Mouse (Mus musculus): ENCODE results near the gene Bnc2. TPM values are rescaled to one million over a fixed set of nuclear protein-coding genes. Genes with fewer than 3 reads are reported as not detected.

Gene Bnc2
- polyA plus RNA-seq, 1 experiment from 2014 or later = 22.2 TPM

DNA sequence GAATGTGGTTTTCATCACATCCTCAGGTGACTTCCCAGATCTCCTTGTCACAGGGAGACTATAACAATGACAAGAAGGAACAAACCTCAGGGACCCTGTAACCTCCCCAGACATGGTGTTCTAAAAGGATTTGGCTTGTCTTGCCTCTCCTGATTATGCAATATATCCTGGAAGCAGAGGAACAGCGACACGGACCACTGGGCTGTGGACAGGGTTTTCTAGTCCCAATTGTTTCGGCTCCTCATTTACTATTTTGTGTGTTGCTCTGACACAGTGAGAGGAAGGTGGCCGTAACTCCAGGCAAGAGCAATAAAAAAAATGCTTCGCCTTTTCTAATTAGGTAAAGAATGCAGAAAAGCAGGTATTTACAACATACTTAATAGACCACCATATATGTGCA lies 51.8 kb downstream of the Bnc2 start:
- Histone ChIP-seq H3K4me3 (ENCODE audit: low read depth, low read length) (no peak overlapping the region), H3K4me2 (ENCODE audit: low read depth, low read length) (no peak overlapping the region), H3K4me1 (ENCODE audit: control insufficient read depth, insufficient read depth, low read length) (no peaks in the 10 kb centered on the region), H3K9ac (replicated peaks; ENCODE audit: low read length) (no peak overlapping the region), H3K36me3 (replicated peaks; ENCODE audit: control insufficient read depth, insufficient read depth, low read depth, low read length) (no peaks in the 10 kb centered on the region), H3K27me3 (ENCODE audit: control insufficient read depth, insufficient read depth, low read length) (no peaks in the 10 kb centered on the region), H3K27ac (replicated peaks; ENCODE audit: low read depth, low read length) (no peak overlapping the region), H3K9me3 (replicated peaks; ENCODE audit: control insufficient read depth, low read length) (no peaks in the 10 kb centered on the region)
- DNase-seq (ENCODE audit: low spot score) (no peak), ATAC-seq (replicated peaks; ENCODE audit: insufficient number of reproducible peaks, low FRiP score, low TSS enrichment, low read depth) (no peak)
- 82% methylated on average over 5 of the region's 5 CpGs for WGBS

DNA sequence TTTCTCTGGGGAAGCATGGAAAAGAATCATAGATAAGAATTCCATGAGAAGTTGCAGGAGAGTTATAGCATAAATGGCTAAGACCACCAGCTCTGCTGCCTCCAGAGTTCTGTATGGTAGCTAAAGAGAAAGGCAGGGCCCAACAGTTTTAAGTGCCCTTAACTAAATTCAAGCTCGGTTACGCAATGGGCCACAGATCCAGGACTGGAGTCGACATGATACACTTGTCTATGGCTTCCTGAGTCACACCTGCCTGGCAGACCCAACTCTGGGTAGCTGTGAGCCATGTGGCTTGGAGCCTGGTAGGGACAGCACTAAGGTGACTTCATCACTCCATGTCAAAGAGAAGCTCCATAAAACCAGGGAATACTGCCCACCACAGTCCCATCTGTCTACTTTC lies 53.3 kb downstream of the Bnc2 start:
- H3K4me3 ChIP-seq (ENCODE audit: low read depth, low read length) = no peak overlapping the region
- H3K27ac ChIP-seq (replicated peaks; ENCODE audit: low read depth, low read length) = no peak overlapping the region
- H3K27me3 ChIP-seq (ENCODE audit: control insufficient read depth, insufficient read depth, low read length) = no peaks in the 10 kb centered on the region
- H3K4me2 ChIP-seq (ENCODE audit: low read depth, low read length) = no peak overlapping the region
- no peaks in the 10 kb centered on the region for H3K9me3 ChIP-seq (replicated peaks; ENCODE audit: control insufficient read depth, low read length)
- DNase-seq (ENCODE audit: low spot score) (no peak), ATAC-seq (replicated peaks; ENCODE audit: insufficient number of reproducible peaks, low FRiP score, low TSS enrichment, low read depth) (no peak)
- no peaks in the 10 kb centered on the region for H3K4me1 ChIP-seq (ENCODE audit: control insufficient read depth, insufficient read depth, low read length)
- 87% methylated on average over 3 of the region's 3 CpGs for WGBS
- H3K36me3 ChIP-seq (replicated peaks; ENCODE audit: control insufficient read depth, insufficient read depth, low read depth, low read length) = no peaks in the 10 kb centered on the region
- H3K9ac ChIP-seq (replicated peaks; ENCODE audit: low read length) = no peak overlapping the region

DNA sequence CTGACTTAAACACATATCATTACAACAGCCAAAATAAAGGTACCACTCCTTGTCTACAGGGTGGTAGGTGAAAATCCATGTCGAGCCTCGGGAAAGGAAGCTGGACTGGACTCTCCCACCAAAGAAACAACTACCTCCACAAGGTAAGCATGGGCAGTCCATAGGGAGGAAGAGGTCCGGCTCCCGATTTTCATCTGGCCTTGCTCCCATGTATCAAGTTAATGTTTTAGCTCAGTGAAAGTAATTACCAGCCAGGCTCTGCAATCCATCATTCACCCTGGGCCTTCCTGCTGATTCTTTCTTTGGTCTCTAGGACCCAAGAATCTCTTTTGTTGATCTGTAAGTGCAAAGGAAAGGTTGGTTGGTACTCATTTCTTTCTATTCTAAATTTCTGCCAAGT lies 65.2 kb downstream of the Bnc2 start:
- Histone ChIP-seq H3K4me3 (ENCODE audit: low read depth, low read length) (no peak overlapping the region), H3K36me3 (replicated peaks; ENCODE audit: control insufficient read depth, insufficient read depth, low read depth, low read length) (no peaks in the 10 kb centered on the region), H3K27ac (replicated peaks; ENCODE audit: low read depth, low read length) (no peak overlapping the region), H3K4me2 (ENCODE audit: low read depth, low read length) (no peak overlapping the region), H3K9me3 (replicated peaks; ENCODE audit: control insufficient read depth, low read length) (no peaks in the 10 kb centered on the region), H3K4me1 (ENCODE audit: control insufficient read depth, insufficient read depth, low read length) (no peaks in the 10 kb centered on the region), H3K9ac (replicated peaks; ENCODE audit: low read length) (no peak overlapping the region), H3K27me3 (ENCODE audit: control insufficient read depth, insufficient read depth, low read length) (no peaks in the 10 kb centered on the region)
- DNase-seq (ENCODE audit: low spot score) (no peak), ATAC-seq (replicated peaks; ENCODE audit: insufficient number of reproducible peaks, low FRiP score, low TSS enrichment, low read depth) (no peak)
- 69% methylated on average over 4 of the region's 4 CpGs for WGBS

DNA sequence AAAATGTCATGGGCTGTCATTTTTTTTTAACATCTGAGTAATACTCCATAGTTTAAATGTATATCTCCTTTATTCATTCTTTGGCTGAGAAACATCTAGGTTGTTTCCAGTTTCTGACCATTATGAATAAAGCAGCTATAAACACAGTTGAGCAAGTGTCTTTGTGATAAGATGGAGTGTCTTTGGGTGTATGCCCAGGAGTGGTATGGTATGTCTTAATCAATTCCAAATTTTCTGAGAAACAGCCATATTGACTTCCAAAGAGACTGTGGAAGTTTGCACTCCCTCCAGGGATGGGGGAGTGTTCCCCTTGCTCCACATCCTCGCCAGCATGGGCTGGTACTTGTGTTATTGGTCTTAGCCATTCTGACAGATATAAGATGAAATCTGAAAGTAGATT lies 70.6 kb downstream of the Bnc2 start:
- H3K9ac ChIP-seq (replicated peaks; ENCODE audit: low read length) = no peak overlapping the region
- ATAC-seq (replicated peaks; ENCODE audit: insufficient number of reproducible peaks, low FRiP score, low TSS enrichment, low read depth) = no peak
- H3K4me3 ChIP-seq (ENCODE audit: low read depth, low read length) = no peak overlapping the region
- no peak overlapping the region for H3K27ac ChIP-seq (replicated peaks; ENCODE audit: low read depth, low read length)
- H3K27me3 ChIP-seq (ENCODE audit: control insufficient read depth, insufficient read depth, low read length) = no peaks in the 10 kb centered on the region
- no peaks in the 10 kb centered on the region for H3K9me3 ChIP-seq (replicated peaks; ENCODE audit: control insufficient read depth, low read length)
- no peaks in the 10 kb centered on the region for H3K36me3 ChIP-seq (replicated peaks; ENCODE audit: control insufficient read depth, insufficient read depth, low read depth, low read length)
- no peak for DNase-seq (ENCODE audit: low spot score)
- H3K4me1 ChIP-seq (ENCODE audit: control insufficient read depth, insufficient read depth, low read length) = no peaks in the 10 kb centered on the region
- no peak overlapping the region for H3K4me2 ChIP-seq (ENCODE audit: low read depth, low read length)
- 74% methylated on average over 1 of the region's 1 CpGs for WGBS

DNA sequence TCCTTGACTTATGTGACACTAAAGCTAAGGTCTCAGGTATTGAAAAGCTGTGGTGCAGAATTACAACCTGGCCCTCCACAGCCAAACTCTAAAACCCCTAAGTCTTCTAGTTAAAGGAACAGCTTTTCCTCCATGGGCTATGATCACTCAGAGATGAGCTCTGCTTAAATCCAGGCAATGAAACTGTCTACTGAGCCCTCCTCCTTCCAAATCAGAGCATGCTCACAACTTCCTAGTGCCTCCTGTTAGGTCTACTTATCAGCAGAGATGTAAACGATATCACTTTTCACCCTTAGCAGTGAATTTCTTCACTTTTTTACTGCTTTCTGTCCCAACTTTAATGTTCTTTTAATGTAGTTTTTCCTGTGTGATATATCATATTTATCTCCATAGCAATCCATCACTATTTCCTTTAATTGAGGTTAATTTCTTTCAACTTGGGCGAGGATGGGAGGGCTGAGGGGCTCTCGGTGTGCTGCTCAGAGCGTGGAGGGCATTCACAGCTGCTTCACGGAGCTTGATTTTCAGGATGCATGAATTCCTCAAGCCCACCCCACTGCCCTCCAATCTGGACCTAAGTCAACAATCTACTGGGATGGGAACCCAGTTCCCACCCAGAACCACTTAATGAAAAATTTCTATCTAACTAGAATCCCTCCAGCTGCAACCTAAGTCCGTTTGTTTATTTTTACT lies 94.7 kb downstream of the Bnc2 start:
- H3K27ac ChIP-seq (replicated peaks; ENCODE audit: low read depth, low read length) = no peak overlapping the region
- H3K9me3 ChIP-seq (replicated peaks; ENCODE audit: control insufficient read depth, low read length) = no peaks in the 10 kb centered on the region
- H3K36me3 ChIP-seq (replicated peaks; ENCODE audit: control insufficient read depth, insufficient read depth, low read depth, low read length) = no peaks in the 10 kb centered on the region
- DNase-seq (ENCODE audit: low spot score) (peak; percentile 63), ATAC-seq (replicated peaks; ENCODE audit: insufficient number of reproducible peaks, low FRiP score, low TSS enrichment, low read depth) (no peak)
- peaks cover 5% of the 10 kb centered on the region; the same call in 1 of the 2 replicates for H3K4me1 ChIP-seq (ENCODE audit: control insufficient read depth, insufficient read depth, low read length)
- no peak overlapping the region for H3K9ac ChIP-seq (replicated peaks; ENCODE audit: low read length)
- no peaks in the 10 kb centered on the region for H3K27me3 ChIP-seq (ENCODE audit: control insufficient read depth, insufficient read depth, low read length)
- WGBS = 38% methylated on average over 6 of the region's 6 CpGs
- H3K4me2 ChIP-seq (ENCODE audit: low read depth, low read length) = no peak overlapping the region
- no peak overlapping the region for H3K4me3 ChIP-seq (ENCODE audit: low read depth, low read length)

DNA sequence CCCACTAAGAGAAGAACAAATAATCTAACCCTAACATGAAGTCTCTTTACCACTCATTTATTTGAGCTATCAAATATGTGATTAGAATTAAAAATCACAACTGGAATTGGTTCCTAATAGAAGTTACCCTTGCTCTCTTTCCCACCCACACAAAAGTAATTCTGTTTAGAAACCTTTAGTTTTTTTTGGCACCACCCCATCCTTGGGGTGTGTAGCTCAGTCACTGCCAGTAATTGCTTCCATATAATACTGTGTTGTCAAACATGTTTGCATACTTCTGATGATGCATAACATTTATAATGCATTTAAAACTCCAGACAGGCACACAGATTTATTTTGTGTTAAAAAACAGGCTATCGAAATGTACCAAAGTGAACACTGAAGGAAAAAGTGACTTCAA lies 96.8 kb downstream of the Bnc2 start:
- Histone ChIP-seq H3K27ac (replicated peaks; ENCODE audit: low read depth, low read length) (no peak overlapping the region), H3K4me1 (ENCODE audit: control insufficient read depth, insufficient read depth, low read length) (peaks cover 5% of the 10 kb centered on the region; the same call in 1 of the 2 replicates), H3K9me3 (replicated peaks; ENCODE audit: control insufficient read depth, low read length) (no peaks in the 10 kb centered on the region), H3K27me3 (ENCODE audit: control insufficient read depth, insufficient read depth, low read length) (no peaks in the 10 kb centered on the region), H3K4me3 (ENCODE audit: low read depth, low read length) (no peak overlapping the region), H3K4me2 (ENCODE audit: low read depth, low read length) (no peak overlapping the region), H3K9ac (replicated peaks; ENCODE audit: low read length) (no peak overlapping the region), H3K36me3 (replicated peaks; ENCODE audit: control insufficient read depth, insufficient read depth, low read depth, low read length) (no peaks in the 10 kb centered on the region)
- ATAC-seq (replicated peaks; ENCODE audit: insufficient number of reproducible peaks, low FRiP score, low TSS enrichment, low read depth) (no peak), DNase-seq (ENCODE audit: low spot score) (no peak)
- WGBS = 87% methylated on average over 1 of the region's 1 CpGs

DNA sequence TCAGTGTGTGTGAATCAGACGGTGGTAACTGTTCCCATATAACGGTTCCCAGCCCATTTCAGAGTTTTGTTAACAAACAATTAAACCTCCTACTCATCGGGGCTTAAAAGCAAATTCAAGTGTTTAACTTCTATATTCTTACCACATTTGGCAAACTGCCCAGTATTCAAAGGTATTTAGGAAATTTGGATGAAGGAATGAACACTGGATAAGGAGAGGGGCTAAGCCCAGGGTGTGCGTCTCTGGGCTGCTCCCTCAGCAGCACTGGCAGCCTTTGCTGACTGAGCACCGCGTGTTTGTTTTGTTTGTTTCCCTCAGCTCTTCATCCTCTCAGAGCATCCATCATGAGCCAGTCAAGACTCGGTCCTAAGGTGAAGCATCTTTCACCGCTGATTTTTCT lies 109.0 kb downstream of the Bnc2 start:
- no peak overlapping the region for H3K4me2 ChIP-seq (ENCODE audit: low read depth, low read length)
- 62% methylated on average over 8 of the region's 8 CpGs for WGBS

DNA sequence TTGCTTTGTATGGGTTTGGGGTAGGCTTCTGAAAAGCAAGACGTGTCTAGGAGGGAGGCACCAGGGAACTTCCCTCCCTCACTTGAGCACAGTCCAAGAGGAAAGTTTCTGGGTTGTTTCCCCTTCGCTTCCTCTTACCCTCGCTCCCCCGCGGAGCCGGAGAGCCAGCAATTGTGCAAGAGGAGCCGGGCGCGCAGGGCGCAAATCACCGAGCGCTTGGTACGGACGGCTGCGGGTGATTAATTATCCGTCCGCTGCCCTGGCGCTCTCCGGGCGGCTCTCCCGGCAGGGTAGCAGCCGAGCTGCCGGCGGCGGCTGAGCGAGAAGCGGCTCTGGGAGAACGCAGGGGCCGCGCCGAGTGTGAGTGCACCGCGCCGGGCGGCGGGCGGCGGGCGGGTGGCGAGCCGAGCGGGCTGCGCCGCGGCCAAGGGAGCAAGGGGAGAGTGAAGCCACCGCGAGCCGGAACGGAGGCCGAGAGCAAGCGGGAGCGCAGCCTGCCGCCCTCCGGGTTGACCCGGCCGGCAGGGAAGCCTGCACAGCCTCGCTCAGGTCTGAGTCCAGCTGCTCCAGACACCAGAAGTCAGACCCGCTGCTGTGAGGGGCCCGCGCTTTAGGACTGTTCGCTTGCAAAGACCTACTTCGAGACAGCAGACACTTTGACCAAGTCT lies 129.7 kb downstream of the Bnc2 start:
- DNase-seq (ENCODE audit: low spot score) (peak; percentile 72), ATAC-seq (replicated peaks; ENCODE audit: insufficient number of reproducible peaks, low FRiP score, low TSS enrichment, low read depth) (peak; percentile 81)
- Histone ChIP-seq H3K4me1 (ENCODE audit: control insufficient read depth, insufficient read depth, low read length) (no peaks in the 10 kb centered on the region; the same call in none of the 2 replicates), H3K27ac (replicated peaks; ENCODE audit: low read depth, low read length) (peak overlapping the region; percentile 70), H3K36me3 (replicated peaks; ENCODE audit: control insufficient read depth, insufficient read depth, low read depth, low read length) (no peaks in the 10 kb centered on the region), H3K27me3 (ENCODE audit: control insufficient read depth, insufficient read depth, low read length) (no peaks in the 10 kb centered on the region), H3K9me3 (replicated peaks; ENCODE audit: control insufficient read depth, low read length) (no peaks in the 10 kb centered on the region), H3K4me3 (ENCODE audit: low read depth, low read length) (peak overlapping the region; percentile 58), H3K9ac (replicated peaks; ENCODE audit: low read length) (peak overlapping the region; percentile 89), H3K4me2 (ENCODE audit: low read depth, low read length) (peak overlapping the region; percentile 82)
- WGBS = under 1% methylated on average over 58 of the region's 62 CpGs

More for the DNA sequence above, 109.0 kb downstream of the Bnc2 start:
- H3K4me3 ChIP-seq (ENCODE audit: low read depth, low read length) = no peak overlapping the region
- H3K9me3 ChIP-seq (replicated peaks; ENCODE audit: control insufficient read depth, low read length) = no peaks in the 10 kb centered on the region
- H3K27ac ChIP-seq (replicated peaks; ENCODE audit: low read depth, low read length) = no peak overlapping the region
- H3K27me3 ChIP-seq (ENCODE audit: control insufficient read depth, insufficient read depth, low read length) = no peaks in the 10 kb centered on the region
- no peak overlapping the region for H3K9ac ChIP-seq (replicated peaks; ENCODE audit: low read length)
- no peaks in the 10 kb centered on the region for H3K36me3 ChIP-seq (replicated peaks; ENCODE audit: control insufficient read depth, insufficient read depth, low read depth, low read length)
- no peaks in the 10 kb centered on the region for H3K4me1 ChIP-seq (ENCODE audit: control insufficient read depth, insufficient read depth, low read length)
- no peak for ATAC-seq (replicated peaks; ENCODE audit: insufficient number of reproducible peaks, low FRiP score, low TSS enrichment, low read depth)
- no peak for DNase-seq (ENCODE audit: low spot score)
